Mouse (Mus musculus): Measurements from ENCODE around the gene Vwce. TPM values are rescaled to one million over a fixed set of nuclear protein-coding genes. Genes with fewer than 3 reads are reported as not detected.

Gene Vwce
- polyA plus RNA-seq (2017; shearing (Covaris generic)), result not detected

GRCm38 (mm10) chr19:10634106-10634871 is at the start of gene Vwce:
TSS of gene Vwce (plus strand) at chr19:10634213.

GRCm38 (mm10) chr19:10605293-10605900 is 28.6 kb upstream of the Vwce start, which contains the start of the genes Ddb1 and Tkfc:
TSS of gene Ddb1 (plus strand) at chr19:10605327.
TSS of gene Tkfc (minus strand) at chr19:10605654.

GRCm38 (mm10) chr19:10677915-10678771 is 44.1 kb downstream of the Vwce start, which contains the start of gene Pga5:
TSS of gene Pga5 (minus strand) at chr19:10678071.

GRCm38 (mm10) chr19:10688537-10689352 is 54.7 kb downstream of the Vwce start, which contains the start of gene Vps37c:
TSS of gene Vps37c (plus strand) at chr19:10688735.

Other genes starting within 250 kb of the Vwce start
- not detected for gene Syt7, start 245.1 kb upstream of the Vwce start, polyA plus RNA-seq (2017; shearing (Covaris generic))
- not detected for gene Lrrc10b, start 176.7 kb upstream of the Vwce start, polyA plus RNA-seq (2017; shearing (Covaris generic))
- 0.36 TPM for gene Ppp1r32, start 151.3 kb upstream of the Vwce start, polyA plus RNA-seq (2017; shearing (Covaris generic))
- gene Cpsf7, start 108.9 kb upstream of the Vwce start, polyA plus RNA-seq (2017; shearing (Covaris generic)), result 27.6 TPM
- gene Sdhaf2, start 108.1 kb upstream of the Vwce start, polyA plus RNA-seq (2017; shearing (Covaris generic)), result 49.1 TPM
- gene Tmem216, start 78.0 kb upstream of the Vwce start, polyA plus RNA-seq (2017; shearing (Covaris generic)), result 6.7 TPM
- 21.7 TPM for gene Cyb561a3, start 57.0 kb upstream of the Vwce start, polyA plus RNA-seq (2017; shearing (Covaris generic))
- gene Tmem138, start 56.9 kb upstream of the Vwce start, polyA plus RNA-seq (2017; shearing (Covaris generic)), result 4.8 TPM
- 143 TPM for gene Ddb1, start 28.9 kb upstream of the Vwce start, polyA plus RNA-seq (2017; shearing (Covaris generic))
- 4.7 TPM for gene Tkfc, start 28.6 kb upstream of the Vwce start, polyA plus RNA-seq (2017; shearing (Covaris generic))
- not detected for gene Pga5, start 43.9 kb downstream of the Vwce start, polyA plus RNA-seq (2017; shearing (Covaris generic))
- 24.9 TPM for gene Vps37c, start 54.5 kb downstream of the Vwce start, polyA plus RNA-seq (2017; shearing (Covaris generic))
- 505 TPM for gene Cd5, start 104.8 kb downstream of the Vwce start, polyA plus RNA-seq (2017; shearing (Covaris generic))
- gene Cd6, start 195.8 kb downstream of the Vwce start, polyA plus RNA-seq (2017; shearing (Covaris generic)), result 601 TPM
- gene Slc15a3, start 205.5 kb downstream of the Vwce start, polyA plus RNA-seq (2017; shearing (Covaris generic)), result 8.9 TPM
- gene Tmem132a, start 235.7 kb downstream of the Vwce start, polyA plus RNA-seq (2017; shearing (Covaris generic)), result not detected
- gene Tmem109, start 247.8 kb downstream of the Vwce start, polyA plus RNA-seq (2017; shearing (Covaris generic)), result 40.9 TPM